Mouse (Mus musculus) hindlimb bud, embryonic 11.5 days (tissue): ENCODE results near the gene Klc1.

Source experiments
- DNase-seq: peaks from one replicate; pipeline ENCODE4 v3.0.0-alpha.2; 2012; ENCODE audit warnings: low read depth, low spot score; ENCODE audit errors: extremely low spot score

Gene Klc1

DNA sequence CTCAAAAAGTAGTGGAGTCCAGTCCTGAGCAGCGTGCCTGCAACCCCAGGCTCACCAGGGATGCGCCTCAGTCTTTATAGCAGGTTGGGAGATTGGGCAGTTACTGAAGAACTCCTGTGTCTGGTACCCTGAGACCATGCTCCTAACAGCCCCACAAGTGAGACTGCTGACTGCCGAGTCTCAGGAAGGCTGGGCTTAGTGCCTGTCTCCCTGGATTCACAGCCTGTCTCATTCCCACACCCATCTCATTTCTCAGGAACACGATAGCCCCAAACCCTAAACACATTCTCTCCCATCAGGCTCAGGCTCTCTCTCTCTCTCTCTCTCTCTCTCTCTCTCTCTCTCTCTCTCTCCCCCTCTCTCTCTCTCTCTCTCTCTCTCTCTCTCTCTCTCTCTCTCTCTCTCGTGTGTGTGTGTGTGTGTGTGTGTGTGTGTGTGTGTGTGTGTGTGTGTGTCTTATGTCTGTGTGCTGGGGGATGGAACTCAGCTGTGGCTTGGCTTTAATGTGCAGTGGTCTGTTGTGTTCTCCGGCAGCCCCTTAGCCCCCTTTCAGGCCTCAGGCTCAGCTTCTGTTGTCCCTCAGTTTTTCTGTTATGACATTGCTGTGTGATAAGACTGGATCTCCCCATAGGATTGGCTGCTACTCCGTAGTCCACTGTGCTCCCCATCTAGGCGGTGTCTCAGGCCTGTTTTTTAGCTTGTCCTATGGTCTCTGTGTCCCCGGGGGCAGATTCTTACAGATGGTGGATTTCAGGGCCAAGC, 11.3 kb downstream of the Klc1 start:
- no peak for DNase-seq

DNA sequence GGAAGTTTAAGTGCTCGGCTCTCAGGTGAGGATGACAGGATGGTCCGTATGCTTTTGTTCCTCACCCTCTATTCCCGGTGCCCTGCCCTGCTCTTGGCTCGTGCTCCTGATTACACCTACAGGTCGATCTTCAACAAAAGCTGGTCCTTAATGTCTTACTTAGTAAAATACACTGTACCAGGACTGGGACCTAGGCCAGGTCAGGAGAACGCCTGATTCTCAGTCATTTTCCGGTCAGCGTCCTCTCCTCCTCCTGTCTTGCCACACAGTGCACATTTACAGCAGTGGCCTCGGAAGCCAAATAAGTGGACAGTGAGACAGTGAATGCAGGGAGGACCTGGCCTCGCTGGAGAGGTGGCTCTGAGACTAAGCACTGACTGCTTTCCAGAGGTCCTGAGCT, 12.0 kb downstream of the Klc1 start:
- DNase-seq = no peak

DNA sequence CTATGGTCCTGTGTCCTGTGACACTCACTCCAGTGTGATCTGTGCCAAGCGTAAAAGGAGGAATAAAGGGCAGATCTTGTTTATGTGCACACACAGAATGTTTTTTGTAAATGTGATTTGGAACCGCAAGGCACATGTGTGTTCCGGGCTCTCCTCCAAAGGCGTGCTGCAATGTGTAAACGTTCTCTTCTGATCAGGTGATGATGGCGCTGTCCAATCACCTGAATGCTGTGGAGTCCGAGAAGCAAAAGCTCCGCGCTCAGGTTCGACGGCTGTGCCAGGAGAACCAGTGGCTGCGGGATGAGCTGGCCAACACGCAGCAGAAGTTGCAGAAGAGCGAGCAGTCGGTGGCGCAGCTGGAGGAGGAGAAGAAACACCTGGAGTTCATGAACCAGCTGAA, 15.5 kb downstream of the Klc1 start:
- no peak for DNase-seq

DNA sequence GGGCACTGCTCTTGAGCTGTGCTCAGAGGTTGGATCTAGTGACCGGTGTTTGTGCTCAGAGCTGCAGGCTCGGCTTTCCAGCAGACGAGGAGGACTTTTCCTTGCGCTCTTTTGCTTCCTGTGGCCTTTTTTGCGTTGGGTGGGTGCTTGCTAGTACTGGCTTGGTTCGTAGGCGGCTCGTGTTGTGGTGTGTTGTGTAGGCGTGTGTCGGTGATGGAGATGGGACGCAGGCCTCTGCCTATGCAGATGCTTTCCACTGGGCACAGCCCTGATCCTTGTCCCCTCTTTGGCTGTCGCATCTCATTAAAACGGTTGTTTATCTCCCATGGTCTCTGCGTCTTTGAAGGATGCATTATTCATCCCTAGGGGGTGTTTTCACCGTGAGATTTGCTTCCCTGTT, 16.2 kb downstream of the Klc1 start:
- no peak for DNase-seq

DNA sequence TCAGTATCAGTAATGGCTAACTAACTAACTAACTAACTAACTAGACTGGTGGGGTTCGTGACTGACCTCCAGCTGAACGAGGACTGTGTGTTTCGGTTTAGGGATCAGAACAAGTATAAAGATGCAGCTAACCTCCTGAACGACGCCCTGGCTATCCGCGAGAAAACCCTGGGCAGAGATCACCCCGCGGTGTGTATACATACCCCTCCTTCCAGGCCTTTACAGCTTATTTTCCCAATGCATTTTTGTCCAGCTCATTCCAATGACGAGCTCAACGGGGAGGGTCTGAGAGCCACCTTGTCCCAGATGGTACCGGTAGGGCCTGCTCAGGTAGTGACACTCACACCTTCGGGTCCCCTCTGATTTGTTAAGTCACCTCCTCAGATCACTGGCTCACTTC, 19.3 kb downstream of the Klc1 start:
- no peak for DNase-seq

DNA sequence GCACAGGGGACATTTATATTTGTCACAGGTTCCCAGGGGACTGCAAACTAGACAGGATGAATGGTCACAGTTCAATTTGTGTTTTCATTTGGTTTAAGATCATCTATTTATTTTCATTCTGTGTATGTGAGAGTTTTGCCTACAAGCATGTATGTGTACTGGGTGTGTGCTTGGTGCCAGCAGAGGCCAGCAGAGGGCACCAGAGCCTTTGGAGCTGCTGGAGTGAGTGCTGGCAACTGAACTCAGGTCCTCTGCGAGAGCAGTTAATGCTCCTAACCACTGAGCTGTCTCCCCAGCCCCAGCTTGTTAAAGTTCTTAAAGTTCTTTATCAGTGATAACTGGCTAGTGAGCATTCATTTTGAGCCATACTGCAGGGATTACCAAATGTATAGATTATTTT, 20.9 kb downstream of the Klc1 start:
- no peak for DNase-seq

DNA sequence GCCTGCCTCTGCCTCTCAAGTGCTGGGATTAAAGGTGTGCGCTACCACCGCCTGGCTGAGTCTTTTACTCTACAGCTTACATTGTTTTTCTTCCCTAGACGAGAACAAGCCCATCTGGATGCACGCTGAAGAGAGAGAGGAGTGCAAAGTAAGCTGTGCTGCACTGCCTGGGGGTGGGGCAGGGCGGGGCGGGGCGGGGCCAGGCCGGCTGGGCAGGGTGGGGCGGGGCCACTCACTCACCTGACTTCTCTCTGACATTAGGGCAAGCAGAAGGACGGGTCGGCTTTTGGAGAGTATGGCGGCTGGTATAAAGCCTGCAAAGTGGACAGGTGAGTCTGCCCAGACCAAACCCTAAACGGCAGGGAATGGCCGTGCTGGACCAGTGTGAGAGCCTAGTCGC, 26.5 kb downstream of the Klc1 start:
- no peak for DNase-seq

DNA sequence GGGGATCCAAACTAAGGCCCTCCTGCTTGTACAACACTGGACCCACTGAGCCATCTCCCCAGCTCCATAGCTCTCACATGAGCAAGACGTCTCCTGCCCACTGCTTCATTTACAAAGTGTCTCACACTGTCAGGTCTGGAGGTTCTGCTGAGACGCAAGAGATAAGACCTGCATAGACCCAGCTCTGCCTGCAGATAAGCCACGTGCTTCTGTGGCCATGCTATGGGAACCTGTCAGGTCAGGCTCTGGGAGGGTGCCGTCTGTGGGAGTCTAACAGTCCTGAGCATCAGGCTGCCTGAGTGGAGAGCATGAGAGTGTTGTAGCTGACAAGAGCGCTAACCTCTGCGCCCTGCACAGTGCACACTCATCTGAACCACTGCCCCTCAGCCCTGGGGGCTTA, 28.4 kb downstream of the Klc1 start:
- DNase-seq = no peak

DNA sequence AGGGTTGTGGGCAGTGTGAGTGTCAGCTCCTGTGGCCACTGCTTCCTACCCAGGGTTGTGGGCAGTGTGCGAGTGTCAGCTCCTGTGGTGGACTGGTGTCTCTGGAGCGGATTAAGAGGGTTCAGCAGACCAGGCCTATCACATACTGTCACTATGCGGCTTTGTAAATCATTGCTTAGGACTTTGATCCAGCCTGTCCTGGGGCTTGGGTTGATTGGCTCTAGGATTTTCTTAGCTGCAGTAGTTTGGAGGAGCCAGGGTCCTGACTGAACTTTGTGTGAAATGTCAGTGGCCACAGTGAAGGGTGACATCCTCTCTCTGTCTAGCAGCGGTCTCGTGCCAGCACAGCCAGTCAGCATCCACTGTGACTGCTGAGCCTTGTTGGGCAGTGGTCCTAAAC, 31.4 kb downstream of the Klc1 start:
- DNase-seq = no peak

DNA sequence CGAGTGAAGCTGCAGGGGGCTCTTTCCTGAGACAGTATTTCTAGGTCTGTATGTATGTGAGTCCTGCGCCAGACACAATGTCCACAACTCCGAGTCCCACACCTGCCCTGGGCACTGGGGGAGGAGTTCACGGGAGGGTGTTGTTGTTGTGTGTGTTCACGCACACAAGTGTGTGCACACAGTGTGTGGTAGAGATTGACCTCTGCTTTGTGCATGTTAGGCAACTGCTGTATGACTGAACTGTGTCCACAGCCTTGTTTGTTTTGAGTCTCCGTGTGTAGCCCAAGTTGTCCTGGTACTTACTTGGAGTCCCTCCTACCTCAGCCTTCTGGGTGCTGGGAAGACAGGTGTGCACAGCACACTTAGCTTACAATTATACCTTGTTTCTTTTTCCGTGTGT, 32.0 kb downstream of the Klc1 start:
- DNase-seq = no peak

DNA sequence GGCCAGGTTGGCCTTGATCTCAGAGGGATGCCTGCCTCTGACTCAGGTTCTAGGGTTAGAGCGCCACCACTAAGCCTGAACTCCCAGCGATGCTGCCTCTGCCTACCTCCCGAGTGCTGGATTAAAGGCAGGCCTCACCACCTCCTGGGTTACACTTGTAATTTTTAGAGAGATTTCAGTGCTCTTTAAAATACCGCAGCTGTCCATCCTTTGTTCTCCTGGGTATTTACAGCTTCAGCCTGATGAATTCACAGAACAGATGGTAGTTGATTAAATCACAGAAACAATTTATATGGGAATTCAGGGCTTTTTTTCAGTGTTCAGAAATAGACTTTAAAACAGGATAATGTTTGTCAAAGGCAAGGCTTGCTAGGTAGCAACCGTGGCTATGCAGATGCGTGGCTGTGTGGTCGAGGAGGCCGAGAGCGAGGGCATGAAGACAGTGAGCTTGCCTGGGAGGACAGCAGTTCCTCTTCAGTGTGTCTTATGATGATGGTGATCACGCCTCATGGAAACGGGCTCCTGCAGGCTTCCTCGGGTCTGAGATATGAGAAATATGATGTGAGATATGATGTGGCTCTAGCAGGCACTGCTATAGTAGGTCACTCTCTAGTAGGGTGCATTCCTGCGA, 32.9 kb downstream of the Klc1 start:
- DNase-seq = no peak

DNA sequence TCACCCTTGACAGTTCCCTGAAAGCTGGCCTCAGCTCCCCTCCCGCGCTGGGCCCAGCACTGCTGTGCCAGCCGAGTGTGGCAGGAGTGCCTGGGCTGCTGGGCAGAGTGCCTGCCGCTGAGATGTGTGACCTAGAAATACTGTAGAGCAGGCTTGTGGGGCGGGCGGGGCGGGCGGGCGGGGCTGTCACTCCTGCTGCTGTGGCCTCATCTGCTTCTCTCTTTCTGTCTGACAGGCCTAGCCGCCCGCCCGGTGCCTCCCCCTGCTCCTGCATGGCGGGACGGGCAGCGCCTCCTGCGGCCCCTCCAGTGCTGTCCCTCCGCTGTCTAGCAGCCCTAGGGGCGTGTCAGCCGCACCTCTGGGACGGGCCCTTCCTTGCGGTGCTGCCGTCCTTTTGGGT, 35.5 kb downstream of the Klc1 start:
- DNase-seq = no peak

DNA sequence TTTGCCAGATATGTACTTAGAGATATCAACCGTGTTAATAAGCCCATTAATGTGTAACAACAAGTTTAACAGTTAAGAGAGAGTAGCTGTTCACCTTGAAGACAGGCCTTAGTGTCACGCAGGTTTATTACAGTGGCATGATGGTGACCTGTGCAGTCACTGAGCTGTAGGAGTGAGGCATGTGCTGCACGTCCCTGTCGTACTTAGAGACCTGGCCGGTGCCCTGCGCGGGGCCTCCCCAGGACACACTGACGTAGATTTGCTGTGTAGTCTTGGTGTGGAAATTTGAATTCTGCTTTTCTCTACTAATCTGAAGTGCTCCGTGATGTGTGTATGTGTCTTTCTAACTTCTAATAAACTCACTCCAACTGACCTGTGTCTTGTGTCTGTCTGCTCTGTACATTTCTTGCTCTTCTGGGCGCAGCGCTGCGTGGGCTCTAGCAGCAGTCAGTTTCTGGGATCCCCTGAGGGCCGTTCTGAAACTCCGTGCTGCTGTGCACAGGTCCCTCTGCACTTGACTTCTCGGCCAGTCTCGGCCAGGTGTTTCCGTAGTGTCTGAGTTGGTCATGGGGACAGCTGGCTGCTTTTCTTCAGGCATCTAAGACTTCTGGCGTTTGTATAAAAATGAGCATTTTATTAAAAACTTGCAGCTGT, 36.0 kb downstream of the Klc1 start:
- no peak for DNase-seq

DNA sequence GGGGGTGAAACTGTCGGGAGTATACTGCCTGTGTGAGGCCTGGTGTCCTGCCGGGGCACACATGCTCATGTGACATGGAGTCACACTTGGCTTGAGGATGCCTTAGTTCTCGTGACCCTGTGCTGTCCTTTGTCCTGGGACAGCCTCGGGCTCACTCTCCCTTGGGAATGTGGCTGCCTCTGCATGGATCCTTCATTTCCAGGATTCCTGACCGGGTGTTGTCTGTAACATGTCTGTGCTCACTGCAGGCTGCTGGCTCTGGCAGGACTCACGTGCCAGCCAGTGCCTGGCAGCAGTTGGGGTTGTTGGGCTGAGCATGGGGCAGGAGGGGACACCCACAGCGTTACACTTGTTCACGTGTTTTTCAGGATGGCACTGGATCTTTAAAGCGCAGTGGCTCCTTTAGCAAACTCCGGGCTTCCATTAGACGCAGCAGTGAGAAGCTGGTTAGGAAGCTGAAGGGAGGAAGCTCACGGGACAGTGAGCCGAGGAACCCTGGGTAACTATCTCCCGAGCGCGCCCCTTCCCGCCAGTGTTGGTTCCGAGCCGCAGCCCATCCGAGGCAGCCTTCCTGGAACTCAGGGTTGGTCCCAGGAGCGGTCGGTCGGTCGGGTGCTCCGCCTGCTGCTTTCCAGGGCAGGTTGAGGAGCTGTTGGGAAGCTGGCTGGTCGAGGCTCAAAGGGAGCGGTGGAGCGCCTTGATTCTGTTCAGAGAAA, 36.7 kb downstream of the Klc1 start:
- no peak for DNase-seq

DNA sequence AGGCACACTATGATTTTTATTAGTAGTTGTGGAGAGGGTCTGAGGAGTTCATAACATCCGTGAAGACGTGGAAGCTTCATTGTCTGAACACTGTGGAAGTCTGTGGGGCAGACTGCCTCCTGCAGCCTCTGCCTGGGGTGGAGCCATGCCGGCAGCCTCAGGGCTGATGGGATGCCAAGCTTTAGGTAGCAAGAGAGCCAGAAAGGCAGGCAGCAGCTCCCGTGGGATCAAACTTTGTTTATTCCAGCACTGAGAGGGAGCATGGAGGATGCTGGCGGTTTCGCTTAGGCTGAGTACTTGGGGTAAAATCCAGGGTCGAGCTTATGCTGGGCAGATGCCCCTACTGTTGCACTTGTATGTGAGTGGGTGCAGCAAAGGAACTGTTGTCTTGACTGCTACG, 38.6 kb downstream of the Klc1 start:
- no peak for DNase-seq

DNA sequence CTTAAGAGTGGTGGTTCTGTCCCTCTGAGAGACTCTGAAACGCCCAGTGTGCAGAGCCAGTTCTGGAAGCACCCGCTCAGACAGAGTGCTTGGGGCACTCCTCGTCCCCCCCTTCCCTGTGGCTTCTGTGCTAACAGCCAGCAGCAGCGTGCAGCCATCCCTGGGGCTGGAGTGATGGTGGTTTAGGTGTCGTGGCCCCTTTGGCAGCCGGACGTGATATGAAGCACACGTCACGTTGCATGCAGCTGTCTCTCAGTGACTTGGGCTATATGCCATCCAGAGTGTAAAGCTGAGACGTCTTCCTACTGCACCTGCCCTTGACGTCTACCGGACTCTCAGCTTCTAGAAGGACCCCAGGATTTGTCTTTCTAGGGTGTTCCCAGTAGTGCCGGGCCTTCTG, 39.8 kb downstream of the Klc1 start:
- DNase-seq = no peak

DNA sequence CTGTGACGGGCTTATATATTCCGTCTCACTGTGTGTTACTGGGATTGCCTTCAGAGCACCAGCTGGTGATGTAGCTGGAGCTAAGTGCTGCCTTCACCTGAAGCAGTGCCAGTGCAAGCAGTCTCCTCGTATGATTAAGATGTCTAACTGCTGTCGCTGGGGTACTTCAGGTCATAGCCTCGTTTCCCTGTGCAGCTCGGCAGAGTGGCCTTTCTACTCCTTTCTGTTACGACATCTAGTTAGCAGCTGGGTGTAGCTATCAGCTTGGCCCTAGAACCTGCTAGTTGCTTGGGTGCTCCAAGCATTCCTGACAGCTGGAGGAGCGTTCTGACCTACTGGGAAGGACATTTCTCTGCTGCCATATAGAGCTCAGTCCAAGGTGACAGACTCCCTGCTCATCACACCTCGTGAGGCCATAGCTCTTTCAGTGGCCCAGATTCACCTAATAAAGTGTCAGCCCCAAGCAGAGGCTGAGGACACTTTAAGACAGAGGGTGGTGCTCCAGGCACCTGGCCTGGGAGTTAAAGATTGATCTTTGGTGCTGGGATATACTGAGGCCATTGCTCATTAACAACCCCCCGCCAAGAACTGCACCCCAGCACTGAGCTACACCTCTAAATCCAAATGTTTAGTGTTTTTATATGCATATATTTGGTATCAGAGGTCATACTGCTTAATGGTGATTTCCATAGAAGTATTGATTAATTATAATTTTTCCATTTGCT, 42.0 kb downstream of the Klc1 start:
- DNase-seq = no peak

DNA sequence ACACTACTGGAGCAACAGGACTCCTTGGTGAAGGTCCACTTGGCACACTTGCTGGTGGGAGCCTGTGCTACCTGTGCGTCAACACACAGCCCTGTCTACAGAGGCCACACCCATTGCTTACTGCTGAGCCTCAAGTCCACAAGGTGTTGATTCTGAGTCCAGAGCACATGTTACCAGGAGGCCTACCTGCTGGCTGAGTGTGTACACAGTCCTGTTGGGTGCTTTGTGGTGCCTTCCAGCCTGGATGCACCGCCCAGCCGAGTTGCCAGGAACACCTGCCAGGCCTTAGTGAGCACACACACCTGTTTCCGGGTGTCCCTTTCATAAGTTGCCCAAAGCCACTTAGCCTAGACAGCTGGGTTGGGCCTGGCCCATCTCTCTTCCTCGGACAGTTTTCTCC, 44.9 kb downstream of the Klc1 start:
- no peak for DNase-seq

DNA sequence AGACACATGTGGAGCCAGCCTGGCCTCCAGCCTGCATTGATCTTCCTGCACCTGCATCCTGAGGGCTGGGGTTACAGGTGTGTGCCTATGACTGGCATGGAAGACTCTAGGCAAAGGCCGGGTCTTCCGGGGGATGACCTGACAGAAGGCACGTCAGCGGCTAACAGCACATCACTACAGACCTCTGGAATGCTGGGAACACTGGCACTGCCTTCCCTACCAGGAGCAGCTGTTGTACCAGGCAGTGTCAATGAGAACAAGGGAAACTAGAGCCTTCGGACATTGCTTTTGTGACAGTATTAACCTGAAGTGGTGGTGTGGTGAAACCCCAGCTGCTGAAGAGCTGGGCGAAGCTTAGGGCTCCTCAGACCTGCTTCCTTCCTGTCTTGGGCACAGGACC, 50.1 kb downstream of the Klc1 start:
- no peak for DNase-seq

DNA sequence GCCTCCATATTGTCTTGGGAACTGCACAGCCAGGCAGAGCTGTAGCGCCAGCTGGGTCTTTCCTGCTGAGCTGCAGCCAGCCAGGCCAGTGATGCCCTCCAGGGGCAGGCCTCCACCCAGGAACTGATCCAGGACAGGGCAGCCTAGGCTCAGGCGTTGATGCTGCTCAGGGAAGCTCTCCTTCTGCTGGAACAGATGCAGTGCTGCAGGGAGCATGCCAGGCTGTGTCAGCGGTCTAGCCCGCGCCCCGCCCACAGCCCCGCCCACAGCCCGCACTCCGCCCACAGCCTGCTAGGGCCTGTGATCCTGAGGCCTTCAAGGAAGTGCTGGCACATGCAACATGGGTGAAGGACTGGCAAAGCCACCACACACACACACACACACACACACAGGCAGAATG, 51.1 kb downstream of the Klc1 start:
- DNase-seq = no peak

DNA sequence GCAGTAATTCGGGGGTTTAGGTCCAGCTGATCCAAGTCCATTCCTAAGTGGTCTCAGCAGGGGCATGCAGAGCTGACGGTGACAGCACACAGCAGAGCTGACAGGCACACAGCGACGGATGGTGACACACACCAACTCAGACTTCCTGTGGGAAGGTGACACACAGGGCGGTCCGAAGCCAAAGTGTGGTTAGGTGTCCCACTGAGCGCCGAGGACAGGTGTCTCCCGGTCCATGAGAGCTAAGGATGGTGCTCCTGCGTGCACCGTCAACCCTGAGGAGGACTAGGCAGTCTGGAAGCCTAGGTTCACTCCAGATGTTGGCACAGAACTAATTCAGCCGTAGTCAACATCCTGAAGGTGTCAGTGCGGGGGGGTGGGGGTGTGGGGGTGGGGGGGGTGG, 53.4 kb downstream of the Klc1 start:
- no peak for DNase-seq
